7 mouse cellular contexts compared by ENCODE assay signal in the genomic region with DNA sequence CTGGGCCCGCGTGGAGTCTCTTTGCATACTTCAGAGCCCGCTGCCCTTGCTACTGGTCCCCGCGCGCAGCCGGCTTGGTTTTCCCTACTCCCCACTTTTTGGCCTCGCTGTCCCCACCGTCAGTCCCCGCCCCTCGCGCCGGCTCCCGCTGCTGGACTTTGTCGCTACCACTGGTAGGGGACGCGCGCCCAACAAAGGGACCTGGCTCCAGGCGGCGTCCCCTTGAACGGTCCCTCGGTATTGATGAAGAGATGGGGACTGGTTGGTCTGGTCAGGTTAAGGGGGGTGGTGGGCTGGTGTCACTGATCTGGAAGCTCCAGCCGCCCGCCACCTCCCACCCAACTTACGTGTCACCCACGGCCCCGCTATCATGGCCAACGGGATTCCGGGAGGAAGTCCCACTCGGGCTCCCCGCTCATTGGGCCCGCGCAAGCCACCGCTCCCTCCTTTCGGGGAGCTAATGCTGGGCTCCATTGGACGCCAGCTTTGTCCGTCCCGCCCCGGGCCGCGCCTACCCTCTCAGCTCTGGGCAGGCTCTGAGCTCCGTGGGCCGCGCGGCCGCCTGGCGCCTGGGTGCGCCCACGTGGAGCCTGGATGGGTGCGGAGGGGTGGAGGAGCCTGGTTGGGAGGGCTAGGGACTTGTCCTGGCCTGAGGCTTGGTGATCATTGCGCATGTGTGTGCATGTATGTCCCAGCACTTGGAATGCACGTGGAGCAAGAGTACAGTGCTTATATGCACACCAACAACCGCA. TPM values are rescaled to one million over a fixed set of nuclear protein-coding genes. Genes with fewer than 3 reads are reported as not detected.
DNase-seq lines count a peak whose midpoint lies in the region; ATAC-seq lines count a peak whose summit lies in the region.

A gene (minus strand): TSS at position 399 of the 752 bp plus-strand sequence.

- ATAC-seq in embryonic facial prominence, embryonic 11.5 days (replicated peaks; ENCODE audit: insufficient number of reproducible peaks, low FRiP score, low TSS enrichment, low read depth), result peak; percentile 100
- peak; percentile 85 for ATAC-seq in granulocyte monocyte progenitor cell, adult 5-6 weeks (replicated peaks; ENCODE audit: poor library complexity, severe bottlenecking)
- peak; percentile 100 for ATAC-seq in midbrain, embryonic 13.5 days

- peak within 1 kb of the TSS; percentile 69 for H3K27ac ChIP-seq in embryonic facial prominence, embryonic 11.5 days (replicated peaks; ENCODE audit: low read depth, low read length)
- H3K27ac ChIP-seq in limb, embryonic 10.5 days, result peak within 1 kb of the TSS; percentile 92
- H3K27ac ChIP-seq in midbrain, embryonic 13.5 days, result peak within 1 kb of the TSS; percentile 84

- peak within 1 kb of the TSS; percentile 81 for H3K9ac ChIP-seq in embryonic facial prominence, embryonic 11.5 days (replicated peaks; ENCODE audit: low read length)
- peak within 1 kb of the TSS; percentile 80 for H3K9ac ChIP-seq in midbrain, embryonic 13.5 days (replicated peaks)

- peak; percentile 98 for DNase-seq in adrenal gland, postnatal 14 days
- peak; percentile 95 for DNase-seq in embryonic facial prominence, embryonic 11.5 days (ENCODE audit: low spot score)
- peak; percentile 88 for DNase-seq in kidney, adult 11 months
- DNase-seq in limb, embryonic 10.5 days (ENCODE audit: low spot score), result peak; percentile 89
- DNase-seq in spleen, adult 12 weeks (ENCODE audit: low spot score), result peak; percentile 86

- no peaks in the 10 kb centered on the region for H3K9me3 ChIP-seq in embryonic facial prominence, embryonic 11.5 days (replicated peaks; ENCODE audit: control insufficient read depth, low read length)
- H3K9me3 ChIP-seq in limb, embryonic 10.5 days (replicated peaks), result no peaks in the 10 kb centered on the region
- H3K9me3 ChIP-seq in midbrain, embryonic 13.5 days, result no peaks in the 10 kb centered on the region

- no peaks in the 10 kb centered on the region for H3K36me3 ChIP-seq in embryonic facial prominence, embryonic 11.5 days (replicated peaks; ENCODE audit: control insufficient read depth, insufficient read depth, low read depth, low read length)
- 0 out of 2 replicates have a peak, but pooled peaks cover 3% of the 10 kb centered on the region for H3K36me3 ChIP-seq in limb, embryonic 10.5 days
- H3K36me3 ChIP-seq in midbrain, embryonic 13.5 days, result no peaks in the 10 kb centered on the region

- H3K27me3 ChIP-seq in embryonic facial prominence, embryonic 11.5 days (ENCODE audit: control insufficient read depth, insufficient read depth, low read length), result no peaks in the 10 kb centered on the region
- no peaks in the 10 kb centered on the region for H3K27me3 ChIP-seq in limb, embryonic 10.5 days (ENCODE audit: low read depth, poor library complexity, severe bottlenecking)
- H3K27me3 ChIP-seq in midbrain, embryonic 13.5 days, result no peaks in the 10 kb centered on the region

- peak within 1 kb of the TSS; percentile 76 for H3K4me3 ChIP-seq in embryonic facial prominence, embryonic 11.5 days (ENCODE audit: low read depth, low read length)
- H3K4me3 ChIP-seq in limb, embryonic 10.5 days, result peak within 1 kb of the TSS; percentile 78
- peak within 1 kb of the TSS; percentile 61 for H3K4me3 ChIP-seq in midbrain, embryonic 13.5 days (replicated peaks)

- H3K4me1 ChIP-seq in embryonic facial prominence, embryonic 11.5 days (ENCODE audit: control insufficient read depth, insufficient read depth, low read length), result 0 out of 2 replicates have a peak, but pooled peaks cover 3% of the 10 kb centered on the region
- peaks cover 31% of the 10 kb centered on the region for H3K4me1 ChIP-seq in limb, embryonic 10.5 days
- H3K4me1 ChIP-seq in midbrain, embryonic 13.5 days (replicated peaks), result peaks cover 40% of the 10 kb centered on the region

- WGBS in embryonic facial prominence, embryonic 11.5 days, result under 1% methylated on average over 53 of the region's 53 CpGs
- WGBS in limb, embryonic 10.5 days, result under 1% methylated on average over 53 of the region's 53 CpGs
- under 1% methylated on average over 53 of the region's 53 CpGs for WGBS in midbrain, embryonic 13.5 days

- peak within 1 kb of the TSS; percentile 86 for H3K4me2 ChIP-seq in embryonic facial prominence, embryonic 11.5 days (ENCODE audit: low read depth, low read length)
- H3K4me2 ChIP-seq in midbrain, embryonic 13.5 days (replicated peaks), result peak within 1 kb of the TSS; percentile 71

RNA-seq across cellular contexts. Expression of the gene that starts here (rescaled TPM):
- total RNA-seq in adrenal gland, postnatal 14 days (2021), result 71.0 and 75.4 TPM in 2 replicates
- polyA plus RNA-seq in embryonic facial prominence, embryonic 11.5 days (2014; fragmentation: Nextera tagmentation; extraction: Ambion mirVana), result 36.3 and 38.8 TPM in 2 replicates
- 36.6 and 52.1 TPM in 2 replicates for total RNA-seq in granulocyte monocyte progenitor cell, adult 5-6 weeks (2014; fragmentation: Nextera tagmentation)
- total RNA-seq in granulocyte monocyte progenitor cell, adult 5-6 weeks (2017), result 38.9 and 53.7 TPM in 2 replicates
- polyA plus RNA-seq in limb, embryonic 10.5 days (2016; fragmentation: Nextera tagmentation; extraction: Ambion mirVana), result 38.1 and 48.7 TPM in 2 replicates
- polyA plus RNA-seq in midbrain, embryonic 13.5 days (2015; fragmentation: Nextera tagmentation; extraction: Ambion mirVana), result 28.8 and 31.1 TPM in 2 replicates

Comparison
In these comparisons a context has a peak if more than half of its experiments do, and no peak if none do; other contexts are left out.
1. Peak in every context shown above with its lines: DNase-seq, ATAC-seq, H3K4me3 ChIP-seq and H3K27ac ChIP-seq.